Mouse (Mus musculus) left cerebral cortex, postnatal 4 days (tissue): Measurements from ENCODE around the gene Arsb. TPM values are rescaled to one million over a fixed set of nuclear protein-coding genes. Genes with fewer than 3 reads are reported as not detected.
"Not testable (repeated sequence)": the region's sequence is repeated elsewhere in the genome, so short reads cannot be mapped to it uniquely, and the experiment has no call there.

Source experiments
- DNase-seq: peaks from one replicate; pipeline ENCODE4 v3.0.0-alpha.2; 2022
- intact Hi-C: fragments of 180-260 bp; cut with DNase I; formaldehyde crosslinking; loops from one replicate; pipeline ENCODE4 v1.15.1; 2025
- microRNA-seq: library from miRNA; unstranded; fragments of <30 nt; microRNA quantifications from one replicate; pipeline ENCODE4 v1.2.0, GENCODE M21; 2022
- total RNA-seq, 2 experiments: library from RNA; stranded (reverse); gene quantifications; 2 replicates each; pipeline ENCODE4 v1.2.3; 2021

The Arsb gene
- total RNA-seq, 2 experiments from 2014 or later, result 31.7 to 34.8 TPM

- intact Hi-C loops, result no loop called here
- DNase-seq, result no peak
These were observed 198.7 kb downstream of the Arsb start for GRCm38 (mm10) chr13:93970115-93970514.

- intact Hi-C loops, result no loop called here
- DNase-seq, result no peak
These were observed 201.0 kb downstream of the Arsb start for GRCm38 (mm10) chr13:93972423-93972822.

GRCm38 (mm10) chr13:93975668-93976067, 204.2 kb downstream of the Arsb start:
- intact Hi-C loops, result no loop called here
- DNase-seq, result no peak

GRCm38 (mm10) chr13:93976897-93977530, 205.6 kb downstream of the Arsb start:
- intact Hi-C loops, result no loop called here
- no peak for DNase-seq

GRCm38 (mm10) chr13:93978703-93979495, 207.5 kb downstream of the Arsb start:
- no peak for DNase-seq
- intact Hi-C loops, result no loop called here

GRCm38 (mm10) chr13:93979754-93980153, 208.3 kb downstream of the Arsb start:
- no peak for DNase-seq
- intact Hi-C loops, result no loop called here

GRCm38 (mm10) chr13:93984521-93984920, 213.1 kb downstream of the Arsb start:
- intact Hi-C loops, result no loop called here
- DNase-seq, result no peak

GRCm38 (mm10) chr13:93985181-93985580, 213.8 kb downstream of the Arsb start:
- intact Hi-C loops, result no loop called here
- no peak for DNase-seq

GRCm38 (mm10) chr13:93985750-93986149, 214.3 kb downstream of the Arsb start:
- intact Hi-C loops, DNase-seq: not testable (repeated sequence)

- no peak for DNase-seq
- intact Hi-C loops, result no loop called here
These were observed 216.2 kb downstream of the Arsb start for GRCm38 (mm10) chr13:93987611-93988010.

GRCm38 (mm10) chr13:93989208-93989607, 217.8 kb downstream of the Arsb start:
- intact Hi-C loops, result no loop called here
- DNase-seq, result no peak

- DNase-seq, result no peak
- intact Hi-C loops, result no loop called here
These were observed 218.5 kb downstream of the Arsb start for GRCm38 (mm10) chr13:93989736-93990611.

GRCm38 (mm10) chr13:93990841-93991240, 219.4 kb downstream of the Arsb start:
- DNase-seq, result no peak
- intact Hi-C loops, result no loop called here

- DNase-seq, result no peak
- intact Hi-C loops, result no loop called here
These were observed 221.0 kb downstream of the Arsb start for GRCm38 (mm10) chr13:93992342-93992882.

Small RNA genes within 50 kb of the gene (microRNA-seq; reads per million reads assigned to microRNA genes)
- gene Gm25534 (not detected), gene Mir5624 (not detected)

Other genes starting within 250 kb of the Arsb start
- not detected for gene Bhmt, start 133.7 kb upstream of the Arsb start, total RNA-seq
- under 1 TPM in 1 of 2 experiments, not detected in 1; 0.20 TPM for gene Bhmt2, start 97.3 kb upstream of the Arsb start, total RNA-seq
- gene Dmgdh, start 97.2 kb upstream of the Arsb start, total RNA-seq, result under 1 TPM; 0.83 to 0.86 TPM